Mouse (Mus musculus): ENCODE data around the gene Lin28a. TPM values are rescaled to one million over a fixed set of nuclear protein-coding genes. Genes with fewer than 3 reads are reported as not detected.
A peak's percentile ranks its signal among the peaks of the same experiment; 100 is the strongest.

The Lin28a gene
- polyA plus RNA-seq, 1 experiment from 2014 or later = 0.84 TPM

- peak overlapping the region; percentile 31 for H3K4me3 ChIP-seq
- H3K4me2 ChIP-seq (replicated peaks) = peak overlapping the region; percentile 70
- peaks cover 8% of the 10 kb centered on the region; the same call in 1 of the 2 replicates for H3K27me3 ChIP-seq (replicated peaks)
- H3K9me3 ChIP-seq = no peaks in the 10 kb centered on the region
- no peaks in the 10 kb centered on the region for H3K36me3 ChIP-seq
- no peak overlapping the region for H3K27ac ChIP-seq
- no peak overlapping the region for H3K9ac ChIP-seq
- peaks cover 47% of the 10 kb centered on the region for H3K4me1 ChIP-seq
- ATAC-seq (ENCODE audit: low FRiP score, low read depth) = no peak
- under 1% methylated on average over 21 of the region's 21 CpGs for WGBS
These were observed 1.3 kb downstream of the Lin28a start for GRCm38 (mm10) chr4:134017201-134017865.

DNA sequence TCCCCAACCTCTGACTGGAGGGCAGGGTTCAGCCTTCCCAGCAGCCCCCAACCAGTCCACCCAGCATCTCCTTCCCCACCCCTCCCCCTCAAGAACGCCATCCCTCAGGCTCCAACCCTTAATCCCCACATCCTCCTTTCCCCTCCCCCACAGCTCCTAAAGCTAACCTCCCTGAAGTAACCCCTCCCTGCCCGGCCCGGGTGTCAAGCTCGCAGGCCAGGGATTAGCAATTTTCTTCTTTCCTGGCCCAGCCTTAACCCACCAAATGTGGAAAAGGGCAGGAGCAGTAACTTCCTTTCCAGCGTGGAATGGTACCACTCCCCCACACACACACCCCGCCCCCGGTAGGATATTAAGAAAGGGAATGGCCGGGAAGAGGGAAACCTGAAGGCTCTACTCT lies 1.9 kb downstream of the Lin28a start:
- no peak for ATAC-seq (ENCODE audit: low FRiP score, low read depth)
- Histone ChIP-seq H3K4me1 (peaks cover 50% of the 10 kb centered on the region), H3K4me2 (replicated peaks) (peak overlapping the region; percentile 70), H3K4me3 (0 out of 2 replicates have a peak overlapping the region, but pooled peaks have one; percentile 31), H3K27ac (no peak overlapping the region), H3K9me3 (no peaks in the 10 kb centered on the region), H3K9ac (no peak overlapping the region), H3K27me3 (replicated peaks) (peaks cover 8% of the 10 kb centered on the region; the same call in 1 of the 2 replicates), H3K36me3 (no peaks in the 10 kb centered on the region)
- 1% methylated on average over 8 of the region's 8 CpGs for WGBS

DNA sequence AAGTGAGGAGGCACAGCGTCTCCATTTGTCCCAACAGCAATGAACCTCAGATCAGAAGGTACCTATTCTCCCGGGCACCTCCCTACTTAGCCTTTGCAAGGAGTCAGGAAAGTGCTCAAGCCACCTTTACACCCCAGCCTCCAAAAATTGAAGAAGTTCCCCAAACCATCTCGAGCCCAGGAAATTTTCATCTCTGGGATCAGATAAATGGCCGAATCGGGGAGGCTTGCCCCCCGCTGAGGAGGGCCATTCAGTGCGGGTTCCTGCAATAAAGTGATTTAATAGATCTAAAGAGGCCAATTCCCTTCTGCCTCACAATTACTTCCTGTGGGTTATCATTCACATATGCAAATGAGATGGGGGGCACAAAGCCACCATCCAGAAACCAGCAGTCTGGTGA lies 2.4 kb downstream of the Lin28a start:
- WGBS = 2% methylated on average over 7 of the region's 7 CpGs
- no peak for ATAC-seq (ENCODE audit: low FRiP score, low read depth)
- Histone ChIP-seq H3K36me3 (no peaks in the 10 kb centered on the region), H3K27me3 (replicated peaks) (peaks cover 8% of the 10 kb centered on the region; the same call in 1 of the 2 replicates), H3K9me3 (no peaks in the 10 kb centered on the region), H3K4me1 (peaks cover 55% of the 10 kb centered on the region), H3K9ac (no peak overlapping the region), H3K27ac (no peak overlapping the region), H3K4me2 (replicated peaks) (peak overlapping the region; percentile 70), H3K4me3 (no peak overlapping the region)

DNA sequence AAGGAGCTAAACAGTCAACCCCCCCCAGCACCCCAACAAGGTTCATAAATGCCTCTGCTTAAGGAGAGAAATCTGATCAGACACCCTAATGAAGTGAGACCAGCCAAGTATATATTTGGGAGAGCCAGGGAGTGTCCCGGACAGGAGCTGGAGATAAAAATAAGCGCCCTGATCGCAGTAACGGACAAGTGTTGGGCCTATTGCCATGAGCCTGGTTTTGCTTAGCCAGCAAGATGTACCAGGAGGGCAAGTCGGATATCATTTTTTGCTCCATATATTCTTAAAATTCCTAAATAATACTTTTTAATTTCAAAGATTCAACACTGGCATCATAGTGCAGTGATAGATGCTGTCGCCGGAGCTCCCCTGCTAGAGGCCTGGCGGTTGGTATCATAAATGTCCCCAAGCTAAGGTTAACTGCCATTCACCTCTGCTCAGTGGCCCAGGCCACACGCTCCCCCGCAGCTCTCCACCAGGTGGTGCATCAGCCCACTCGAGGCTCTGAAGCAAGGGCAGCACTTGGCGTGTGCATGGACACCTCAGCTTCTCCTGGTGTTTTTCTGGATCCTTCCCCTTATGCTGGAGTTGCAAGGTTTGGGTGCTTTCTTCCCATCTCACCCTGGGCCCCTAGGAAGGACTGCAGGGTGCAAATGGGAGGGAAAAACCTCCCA lies 5.6 kb downstream of the Lin28a start:
- H3K4me2 ChIP-seq (replicated peaks) = no peak overlapping the region
- H3K27me3 ChIP-seq (replicated peaks) = peaks cover 6% of the 10 kb centered on the region; the same call in 1 of the 2 replicates
- ATAC-seq (ENCODE audit: low FRiP score, low read depth) = no peak
- H3K9me3 ChIP-seq = no peaks in the 10 kb centered on the region
- H3K4me1 ChIP-seq = peaks cover 33% of the 10 kb centered on the region
- WGBS = 45% methylated on average over 12 of the region's 12 CpGs
- no peak overlapping the region for H3K27ac ChIP-seq
- H3K9ac ChIP-seq = no peak overlapping the region
- no peaks in the 10 kb centered on the region for H3K36me3 ChIP-seq
- no peak overlapping the region for H3K4me3 ChIP-seq

DNA sequence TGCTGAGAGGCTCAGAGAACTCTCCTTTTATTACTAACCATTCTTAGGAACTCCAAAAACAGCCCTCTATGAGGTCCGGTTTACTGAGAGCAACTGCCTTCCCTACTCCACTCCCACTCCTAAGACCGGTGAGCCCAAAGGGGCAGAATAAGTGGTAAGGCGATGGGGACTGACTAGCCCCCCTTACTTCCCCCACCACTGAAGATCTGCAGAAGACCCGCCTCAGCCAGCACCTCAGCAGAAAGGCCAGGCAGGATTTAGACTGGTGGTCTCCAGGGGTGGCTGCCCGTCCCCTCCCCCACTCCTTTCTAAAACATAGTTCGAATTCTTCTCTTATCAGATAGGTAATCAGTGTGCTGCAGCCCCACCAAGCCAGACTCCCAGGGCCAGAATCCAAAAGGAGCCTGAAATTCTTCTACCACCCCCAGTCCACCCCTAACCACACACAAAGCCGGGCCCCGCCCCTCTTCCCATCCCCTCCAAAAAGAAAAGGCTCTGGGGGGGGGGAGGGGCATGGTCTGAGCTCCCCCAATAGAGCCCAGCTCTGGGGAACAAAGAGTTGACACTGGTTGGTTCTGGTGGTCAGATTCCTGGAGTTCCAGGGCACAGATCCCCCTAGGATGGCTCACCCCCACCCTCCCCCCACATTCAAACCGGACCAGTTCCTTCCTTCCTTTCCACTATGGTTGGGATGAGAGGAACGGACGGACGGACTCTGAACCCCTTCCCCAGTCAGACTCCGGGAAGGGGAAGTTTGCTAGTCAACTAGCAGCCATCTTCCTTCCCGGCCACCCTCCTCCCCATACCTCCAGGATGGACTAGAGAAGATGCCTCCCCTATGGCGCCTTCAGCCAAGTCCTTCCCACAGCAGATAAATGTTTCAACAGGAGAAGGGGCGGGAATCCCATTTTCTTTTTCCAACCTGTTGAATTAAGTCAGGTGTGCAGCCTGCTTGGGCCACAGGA lies 6.9 kb downstream of the Lin28a start:
- no peak for ATAC-seq (ENCODE audit: low FRiP score, low read depth)
- peaks cover 20% of the 10 kb centered on the region for H3K4me1 ChIP-seq
- no peaks in the 10 kb centered on the region for H3K9me3 ChIP-seq
- H3K27ac ChIP-seq = no peak overlapping the region
- no peak overlapping the region for H3K9ac ChIP-seq
- H3K4me3 ChIP-seq = no peak overlapping the region
- H3K36me3 ChIP-seq = no peaks in the 10 kb centered on the region
- no peak overlapping the region for H3K4me2 ChIP-seq (replicated peaks)
- WGBS = 12% methylated on average over 16 of the region's 16 CpGs
- H3K27me3 ChIP-seq (replicated peaks) = no peaks in the 10 kb centered on the region

DNA sequence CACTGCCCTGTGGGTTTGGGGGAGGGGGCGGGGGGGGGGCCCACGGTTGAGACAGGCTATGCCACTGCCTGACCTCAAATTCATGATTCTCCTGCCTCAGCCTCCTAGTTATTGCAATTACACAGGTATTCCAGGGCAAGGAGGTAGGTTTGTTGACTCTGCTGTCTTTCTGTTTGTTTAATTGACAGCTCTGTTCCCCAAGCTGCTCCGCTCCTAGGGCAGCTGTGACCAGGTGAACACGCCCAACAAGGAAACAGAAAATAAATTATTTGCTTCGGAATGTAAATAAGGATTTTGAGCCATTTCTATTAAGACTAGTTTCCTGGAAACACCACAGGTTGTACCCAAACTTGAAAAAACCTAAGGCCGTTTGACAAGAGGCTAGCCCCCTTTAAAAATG lies 8.9 kb downstream of the Lin28a start:
- Histone ChIP-seq H3K4me1 (peaks cover 8% of the 10 kb centered on the region; the same call in 1 of the 2 replicates), H3K9ac (no peak overlapping the region), H3K9me3 (no peaks in the 10 kb centered on the region), H3K4me3 (no peak overlapping the region), H3K4me2 (replicated peaks) (no peak overlapping the region), H3K36me3 (no peaks in the 10 kb centered on the region), H3K27me3 (replicated peaks) (no peaks in the 10 kb centered on the region), H3K27ac (no peak overlapping the region)
- ATAC-seq (ENCODE audit: low FRiP score, low read depth) = no peak
- WGBS = 74% methylated on average over 6 of the region's 6 CpGs

DNA sequence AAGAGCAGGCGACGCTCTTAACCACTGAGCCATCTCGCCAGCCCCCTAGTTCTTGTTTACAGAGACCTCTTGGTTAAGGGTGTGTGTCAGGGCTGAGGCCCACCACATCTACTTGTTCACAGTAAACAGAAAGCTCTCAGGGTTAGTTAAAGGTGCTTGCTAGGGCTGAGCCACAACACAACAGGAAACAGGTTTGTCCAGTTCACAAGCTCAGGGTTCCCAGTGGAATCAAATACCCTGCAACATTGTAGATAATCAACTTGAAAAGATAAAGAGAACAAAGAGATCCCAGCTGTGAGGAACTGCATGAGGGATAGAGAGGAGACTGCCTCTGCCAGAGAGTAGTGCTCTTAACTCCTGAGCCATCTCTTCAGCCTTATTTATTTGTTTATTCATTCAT lies 11.8 kb downstream of the Lin28a start:
- Histone ChIP-seq H3K9me3 (no peaks in the 10 kb centered on the region), H3K27ac (no peak overlapping the region), H3K4me1 (peaks cover 6% of the 10 kb centered on the region; the same call in 1 of the 2 replicates), H3K9ac (no peak overlapping the region), H3K36me3 (no peaks in the 10 kb centered on the region), H3K4me2 (replicated peaks) (no peak overlapping the region), H3K27me3 (replicated peaks) (no peaks in the 10 kb centered on the region), H3K4me3 (no peak overlapping the region)
- 90% methylated on average over 3 of the region's 3 CpGs for WGBS
- no peak for ATAC-seq (ENCODE audit: low FRiP score, low read depth)

DNA sequence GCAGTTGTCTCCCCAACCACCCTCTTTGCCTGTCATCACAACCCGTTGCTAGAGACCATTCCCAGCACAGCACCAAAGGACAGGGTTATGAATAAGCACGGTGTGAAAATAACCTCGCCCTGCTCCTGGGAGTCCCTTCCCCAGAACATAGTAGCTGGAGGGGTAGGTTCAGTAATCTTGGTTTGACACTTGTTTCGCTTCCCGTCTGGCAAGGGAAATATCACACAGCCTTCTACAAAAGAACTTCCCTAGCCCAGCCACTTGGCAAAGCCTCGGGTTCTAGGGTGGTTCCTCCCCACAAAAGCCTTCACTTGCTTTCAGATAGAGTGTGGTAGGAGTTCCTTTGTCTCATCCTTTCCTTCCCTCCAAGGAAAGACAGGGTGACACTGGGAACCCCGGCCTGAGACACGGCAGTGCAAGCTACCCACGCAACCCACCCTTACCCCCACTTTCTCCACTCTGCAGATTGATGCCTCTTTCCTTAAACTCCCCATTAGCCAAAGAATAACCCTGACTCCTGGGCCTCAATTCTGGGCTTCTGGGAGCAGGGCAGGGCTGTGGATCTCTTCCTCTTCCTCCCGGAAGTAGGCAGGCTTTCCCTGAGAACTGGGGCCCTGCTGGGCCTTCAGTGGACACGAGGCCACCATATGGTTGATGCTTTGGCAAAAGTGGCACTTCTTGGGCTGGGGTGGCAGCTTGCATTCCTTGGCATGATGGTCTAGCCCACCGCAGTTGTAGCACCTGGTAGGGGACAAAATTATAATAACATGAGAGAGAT lies 12.9 kb downstream of the Lin28a start:
- Histone ChIP-seq H3K4me3 (no peak overlapping the region), H3K27ac (no peak overlapping the region), H3K4me2 (replicated peaks) (no peak overlapping the region), H3K9ac (no peak overlapping the region), H3K36me3 (no peaks in the 10 kb centered on the region), H3K27me3 (replicated peaks) (no peaks in the 10 kb centered on the region), H3K9me3 (no peaks in the 10 kb centered on the region), H3K4me1 (no peaks in the 10 kb centered on the region)
- 89% methylated on average over 12 of the region's 12 CpGs for WGBS
- ATAC-seq (ENCODE audit: low FRiP score, low read depth) = no peak

GRCm38 (mm10) chr4:134002903-134003302 lies 15.7 kb downstream of the Lin28a start:
- 61% methylated on average over 5 of the region's 5 CpGs for WGBS
- Histone ChIP-seq H3K9ac (no peak overlapping the region), H3K36me3 (no peaks in the 10 kb centered on the region), H3K9me3 (no peaks in the 10 kb centered on the region), H3K27me3 (replicated peaks) (no peaks in the 10 kb centered on the region), H3K4me3 (no peak overlapping the region), H3K4me2 (replicated peaks) (no peak overlapping the region), H3K4me1 (peaks cover 9% of the 10 kb centered on the region), H3K27ac (no peak overlapping the region)
- ATAC-seq (ENCODE audit: low FRiP score, low read depth) = no peak

DNA sequence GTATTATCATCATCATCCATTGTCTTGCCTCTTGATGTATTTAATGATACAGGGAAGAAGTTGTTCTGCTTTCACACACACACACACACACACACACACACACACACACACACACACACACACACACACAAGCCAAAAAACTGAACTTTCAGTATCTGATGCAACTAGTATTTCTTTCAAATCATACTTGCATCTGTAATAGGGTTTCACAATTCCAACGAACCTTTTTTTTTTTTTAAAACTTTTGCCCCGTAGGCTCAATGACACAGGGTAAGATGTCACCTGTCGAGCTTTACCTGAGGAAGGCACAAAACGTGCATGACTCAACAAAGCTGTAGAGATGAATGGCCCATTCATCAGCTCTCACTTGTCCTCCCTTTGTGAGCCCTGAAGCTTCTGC lies 16.4 kb downstream of the Lin28a start:
- no peak for ATAC-seq (ENCODE audit: low FRiP score, low read depth)
- Histone ChIP-seq H3K9me3 (no peaks in the 10 kb centered on the region), H3K27me3 (replicated peaks) (no peaks in the 10 kb centered on the region), H3K4me2 (replicated peaks) (no peak overlapping the region), H3K27ac (no peak overlapping the region), H3K9ac (no peak overlapping the region), H3K36me3 (no peaks in the 10 kb centered on the region), H3K4me3 (no peak overlapping the region), H3K4me1 (peaks cover 9% of the 10 kb centered on the region)
- 61% methylated on average over 4 of the region's 4 CpGs for WGBS

GRCm38 (mm10) chr4:134001710-134002109 lies 16.9 kb downstream of the Lin28a start:
- Histone ChIP-seq H3K9me3 (no peaks in the 10 kb centered on the region), H3K27ac (no peak overlapping the region), H3K4me1 (peaks cover 9% of the 10 kb centered on the region), H3K4me3 (no peak overlapping the region), H3K27me3 (replicated peaks) (no peaks in the 10 kb centered on the region), H3K36me3 (no peaks in the 10 kb centered on the region), H3K9ac (no peak overlapping the region), H3K4me2 (replicated peaks) (peak overlapping the region; percentile 90; the same call in 1 of the 2 replicates)
- 32% methylated on average over 10 of the region's 10 CpGs for WGBS
- no peak for ATAC-seq (ENCODE audit: low FRiP score, low read depth)
